Mouse (Mus musculus) yolk sac, embryonic 10.5 days (tissue): ENCODE results near the gene Slc22a15.

Source experiments
- DNase-seq: peaks from one replicate; pipeline ENCODE4 v3.0.0-alpha.2; 2017; ENCODE audit warnings: low spot score

Slc22a15 gene

GRCm38 (mm10) chr3:101916525-101916924 lies 7.7 kb downstream of the Slc22a15 start:
- DNase-seq = no peak

- DNase-seq = peak; percentile 73
These were observed 9.0 kb downstream of the Slc22a15 start for GRCm38 (mm10) chr3:101915048-101915801.

GRCm38 (mm10) chr3:101914266-101914665 lies 10.0 kb downstream of the Slc22a15 start:
- DNase-seq = no peak

GRCm38 (mm10) chr3:101912041-101912440 lies 12.2 kb downstream of the Slc22a15 start:
- no peak for DNase-seq

- DNase-seq = no peak
These were observed 17.2 kb downstream of the Slc22a15 start for GRCm38 (mm10) chr3:101907049-101907448.

- no peak for DNase-seq
These were observed 19.5 kb downstream of the Slc22a15 start for GRCm38 (mm10) chr3:101904776-101905175.

GRCm38 (mm10) chr3:101903091-101903490 lies 21.2 kb downstream of the Slc22a15 start:
- DNase-seq = no peak

GRCm38 (mm10) chr3:101902344-101902743 lies 21.9 kb downstream of the Slc22a15 start:
- DNase-seq = no peak

GRCm38 (mm10) chr3:101897377-101897974 lies 26.8 kb downstream of the Slc22a15 start:
- no peak for DNase-seq

- peak; percentile 60 for DNase-seq
These were observed 27.4 kb downstream of the Slc22a15 start for GRCm38 (mm10) chr3:101896893-101897292.

- no peak for DNase-seq
These were observed 28.8 kb downstream of the Slc22a15 start for GRCm38 (mm10) chr3:101895376-101895910.

GRCm38 (mm10) chr3:101885591-101885990 lies 38.7 kb downstream of the Slc22a15 start:
- no peak for DNase-seq

- no peak for DNase-seq
These were observed 39.2 kb downstream of the Slc22a15 start for GRCm38 (mm10) chr3:101885041-101885440.

GRCm38 (mm10) chr3:101883902-101884301 lies 40.4 kb downstream of the Slc22a15 start:
- no peak for DNase-seq

GRCm38 (mm10) chr3:101881721-101882120 lies 42.5 kb downstream of the Slc22a15 start:
- no peak for DNase-seq

GRCm38 (mm10) chr3:101880818-101881217 lies 43.4 kb downstream of the Slc22a15 start:
- no peak for DNase-seq

GRCm38 (mm10) chr3:101878136-101878535 lies 46.1 kb downstream of the Slc22a15 start:
- no peak for DNase-seq

- DNase-seq = no peak
These were observed 47.6 kb downstream of the Slc22a15 start for GRCm38 (mm10) chr3:101876459-101877285.

GRCm38 (mm10) chr3:101875258-101875920 lies 48.9 kb downstream of the Slc22a15 start:
- DNase-seq = no peak

GRCm38 (mm10) chr3:101873061-101873675 lies 51.1 kb downstream of the Slc22a15 start:
- no peak for DNase-seq

GRCm38 (mm10) chr3:101871951-101872350 lies 52.3 kb downstream of the Slc22a15 start:
- no peak for DNase-seq
